Mouse (Mus musculus): ENCODE measurements around the gene Ubap2l. TPM values are rescaled to one million over a fixed set of nuclear protein-coding genes. Genes with fewer than 3 reads are reported as not detected.

Ubap2l gene
- polyA plus RNA-seq, 1 experiment from 2014 or later, result 174 TPM

GRCm38 (mm10) chr3:89999090-89999489 is 53.3 kb downstream of the Ubap2l start:
- 19% methylated on average over 8 of the region's 8 CpGs for WGBS
- H3K4me2 ChIP-seq (ENCODE audit: low read length), result peak overlapping the region; percentile 94
- peak overlapping the region; percentile 80 for H3K9ac ChIP-seq (replicated peaks; ENCODE audit: low read length)
- no peaks in the 10 kb centered on the region for H3K9me3 ChIP-seq (ENCODE audit: control insufficient read depth, low read length)
- no peak for DNase-seq
- ATAC-seq (ENCODE audit: low FRiP score, low TSS enrichment), result no peak; the same call in 1 of the 2 replicates
- H3K4me1 ChIP-seq (ENCODE audit: control insufficient read depth, insufficient read depth, low read length), result peaks cover 8% of the 10 kb centered on the region
- H3K36me3 ChIP-seq (ENCODE audit: control insufficient read depth, insufficient read depth, low read length), result peaks cover 61% of the 10 kb centered on the region
- H3K4me3 ChIP-seq (replicated peaks; ENCODE audit: low read depth, low read length), result peak overlapping the region; percentile 72
- peak overlapping the region; percentile 88 for H3K27ac ChIP-seq (replicated peaks; ENCODE audit: low read depth, low read length)
- H3K27me3 ChIP-seq (ENCODE audit: control insufficient read depth, insufficient read depth, low read length), result no peaks in the 10 kb centered on the region

DNA sequence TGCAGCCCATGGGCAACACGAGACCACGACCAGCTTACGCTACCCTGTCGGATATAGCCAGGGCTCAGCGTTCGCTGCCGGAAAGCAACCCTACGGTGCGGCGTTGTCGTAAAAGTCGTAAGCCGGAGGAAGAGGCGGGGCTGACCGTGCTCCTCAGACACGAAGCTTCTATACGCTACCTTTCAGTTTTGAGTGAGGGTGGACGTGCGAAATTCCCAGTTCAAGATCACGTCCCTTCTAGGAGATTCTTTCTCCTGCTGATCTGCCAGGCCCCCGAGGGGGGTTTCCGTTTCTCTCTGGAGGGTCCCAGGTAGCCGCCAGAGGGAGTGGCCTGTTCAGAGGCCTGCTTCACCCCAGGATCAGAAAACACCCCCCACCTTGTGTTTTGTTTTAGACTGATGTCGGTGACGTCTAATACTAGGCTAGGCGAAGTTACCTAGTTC is 53.8 kb downstream of the Ubap2l start, which contains the start of gene Hax1:
Gene Hax1 (minus strand): TSS at position 169 of the 443 bp plus-strand sequence.
- Histone ChIP-seq H3K4me3 (replicated peaks; ENCODE audit: low read depth, low read length) (peak within 1 kb of the TSS; percentile 72), H3K4me1 (ENCODE audit: control insufficient read depth, insufficient read depth, low read length) (peaks cover 8% of the 10 kb centered on the region), H3K9me3 (ENCODE audit: control insufficient read depth, low read length) (no peaks in the 10 kb centered on the region), H3K9ac (replicated peaks; ENCODE audit: low read length) (peak within 1 kb of the TSS; percentile 80), H3K27ac (replicated peaks; ENCODE audit: low read depth, low read length) (peak within 1 kb of the TSS; percentile 88), H3K27me3 (ENCODE audit: control insufficient read depth, insufficient read depth, low read length) (no peaks in the 10 kb centered on the region), H3K4me2 (ENCODE audit: low read length) (peak within 1 kb of the TSS; percentile 94), H3K36me3 (ENCODE audit: control insufficient read depth, insufficient read depth, low read length) (peaks cover 57% of the 10 kb centered on the region)
- under 1% methylated on average over 26 of the region's 26 CpGs for WGBS
- ATAC-seq (ENCODE audit: low FRiP score, low TSS enrichment) (peak; percentile 91), DNase-seq (peak; percentile 98)

- ATAC-seq (ENCODE audit: low FRiP score, low TSS enrichment), result 0 out of 2 replicates have a peak, but pooled peaks have one; percentile 43
- no peaks in the 10 kb centered on the region for H3K9me3 ChIP-seq (ENCODE audit: control insufficient read depth, low read length)
- peak overlapping the region; percentile 94 for H3K4me2 ChIP-seq (ENCODE audit: low read length)
- peaks cover 51% of the 10 kb centered on the region for H3K36me3 ChIP-seq (ENCODE audit: control insufficient read depth, insufficient read depth, low read length)
- DNase-seq, result peak; percentile 29
- H3K27me3 ChIP-seq (ENCODE audit: control insufficient read depth, insufficient read depth, low read length), result no peaks in the 10 kb centered on the region
- WGBS, result 13% methylated on average over 20 of the region's 23 CpGs
- H3K4me1 ChIP-seq (ENCODE audit: control insufficient read depth, insufficient read depth, low read length), result peaks cover 8% of the 10 kb centered on the region
- H3K4me3 ChIP-seq (replicated peaks; ENCODE audit: low read depth, low read length), result peak overlapping the region; percentile 72
- peak overlapping the region; percentile 80 for H3K9ac ChIP-seq (replicated peaks; ENCODE audit: low read length)
- peak overlapping the region; percentile 43 for H3K27ac ChIP-seq (replicated peaks; ENCODE audit: low read depth, low read length)
These were observed 54.5 kb downstream of the Ubap2l start for GRCm38 (mm10) chr3:89997791-89998495.

DNA sequence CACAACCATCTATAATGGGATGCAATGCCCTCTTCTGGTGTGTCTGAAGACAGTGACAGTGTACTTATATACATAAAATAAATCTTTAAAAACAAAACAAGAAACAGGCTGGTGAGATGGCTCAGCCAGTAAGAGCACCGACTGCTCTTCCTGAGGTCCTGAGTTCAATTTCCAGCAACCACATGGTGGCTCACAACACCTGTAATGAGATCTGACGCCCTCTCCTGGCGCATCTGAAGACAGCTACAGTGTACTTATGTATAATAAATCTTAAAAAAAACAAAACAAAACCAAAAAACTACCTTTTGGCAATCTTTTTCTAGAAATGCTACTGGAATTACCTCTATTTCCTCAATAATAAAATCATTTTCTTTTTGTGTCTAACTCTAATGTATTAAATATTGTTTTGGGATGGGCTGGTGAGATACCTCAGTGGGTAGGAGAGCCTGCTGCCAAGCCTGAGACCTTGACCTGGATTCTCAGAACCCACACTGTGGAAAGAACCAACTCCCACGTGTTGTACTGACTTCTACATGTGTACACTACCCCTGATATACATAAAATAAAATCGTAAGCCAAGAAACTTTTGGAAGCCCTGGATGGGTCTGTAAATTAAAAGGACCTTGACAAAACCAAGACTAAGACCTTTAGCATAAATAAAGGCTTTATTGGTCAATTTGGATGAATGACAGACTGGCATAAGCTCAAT is 57.5 kb downstream of the Ubap2l start:
- Histone ChIP-seq H3K36me3 (ENCODE audit: control insufficient read depth, insufficient read depth, low read length) (peaks cover 25% of the 10 kb centered on the region), H3K9ac (replicated peaks; ENCODE audit: low read length) (no peak overlapping the region), H3K4me3 (replicated peaks; ENCODE audit: low read depth, low read length) (no peak overlapping the region), H3K27me3 (ENCODE audit: control insufficient read depth, insufficient read depth, low read length) (no peaks in the 10 kb centered on the region), H3K4me2 (ENCODE audit: low read length) (no peak overlapping the region), H3K9me3 (ENCODE audit: control insufficient read depth, low read length) (no peaks in the 10 kb centered on the region), H3K4me1 (ENCODE audit: control insufficient read depth, insufficient read depth, low read length) (peaks cover 8% of the 10 kb centered on the region), H3K27ac (replicated peaks; ENCODE audit: low read depth, low read length) (no peak overlapping the region)
- DNase-seq (no peak), ATAC-seq (ENCODE audit: low FRiP score, low TSS enrichment) (no peak)
- WGBS, result 93% methylated on average over 5 of the region's 5 CpGs

GRCm38 (mm10) chr3:89987822-89988221 is 64.6 kb downstream of the Ubap2l start:
- Histone ChIP-seq H3K36me3 (ENCODE audit: control insufficient read depth, insufficient read depth, low read length) (peaks cover 2% of the 10 kb centered on the region; the same call in 1 of the 2 replicates), H3K9me3 (ENCODE audit: control insufficient read depth, low read length) (no peaks in the 10 kb centered on the region), H3K9ac (replicated peaks; ENCODE audit: low read length) (no peak overlapping the region), H3K27me3 (ENCODE audit: control insufficient read depth, insufficient read depth, low read length) (no peaks in the 10 kb centered on the region), H3K27ac (replicated peaks; ENCODE audit: low read depth, low read length) (no peak overlapping the region), H3K4me3 (replicated peaks; ENCODE audit: low read depth, low read length) (no peak overlapping the region), H3K4me2 (ENCODE audit: low read length) (no peak overlapping the region), H3K4me1 (ENCODE audit: control insufficient read depth, insufficient read depth, low read length) (no peaks in the 10 kb centered on the region)
- ATAC-seq (ENCODE audit: low FRiP score, low TSS enrichment), result no peak
- 92% methylated on average over 4 of the region's 4 CpGs for WGBS
- no peak for DNase-seq

GRCm38 (mm10) chr3:89987211-89987610 is 65.2 kb downstream of the Ubap2l start:
- Histone ChIP-seq H3K27ac (replicated peaks; ENCODE audit: low read depth, low read length) (no peak overlapping the region), H3K4me1 (ENCODE audit: control insufficient read depth, insufficient read depth, low read length) (no peaks in the 10 kb centered on the region), H3K9me3 (ENCODE audit: control insufficient read depth, low read length) (no peaks in the 10 kb centered on the region), H3K36me3 (ENCODE audit: control insufficient read depth, insufficient read depth, low read length) (no peaks in the 10 kb centered on the region), H3K27me3 (ENCODE audit: control insufficient read depth, insufficient read depth, low read length) (no peaks in the 10 kb centered on the region), H3K4me3 (replicated peaks; ENCODE audit: low read depth, low read length) (no peak overlapping the region), H3K9ac (replicated peaks; ENCODE audit: low read length) (no peak overlapping the region), H3K4me2 (ENCODE audit: low read length) (no peak overlapping the region)
- 67% methylated on average over 3 of the region's 3 CpGs for WGBS
- no peak for ATAC-seq (ENCODE audit: low FRiP score, low TSS enrichment)
- DNase-seq, result no peak

DNA sequence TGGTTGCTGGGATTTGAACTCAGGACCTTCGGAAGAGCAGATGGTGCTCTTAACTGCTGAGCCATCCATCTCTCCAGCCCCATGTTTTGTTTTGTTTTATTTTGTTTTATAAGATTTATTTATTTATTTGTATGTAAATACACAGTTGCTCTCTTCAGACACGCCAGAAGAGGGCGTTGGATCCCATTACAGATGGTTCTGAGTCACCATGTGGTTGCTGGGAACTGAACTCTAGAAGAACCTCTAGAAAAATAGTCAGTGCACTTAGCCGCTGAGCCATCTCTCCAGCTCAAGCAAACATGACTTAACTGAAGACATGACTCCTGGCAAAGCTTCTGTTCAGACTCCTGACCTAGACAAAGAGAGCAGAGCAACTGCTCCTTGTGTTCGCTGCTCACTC is 70.0 kb downstream of the Ubap2l start:
- no peak for ATAC-seq (ENCODE audit: low FRiP score, low TSS enrichment)
- 80% methylated on average over 5 of the region's 5 CpGs for WGBS

GRCm38 (mm10) chr3:89976859-89977258 is 75.6 kb downstream of the Ubap2l start:
- H3K4me1 ChIP-seq (ENCODE audit: control insufficient read depth, insufficient read depth, low read length), result no peaks in the 10 kb centered on the region
- DNase-seq (no peak), ATAC-seq (ENCODE audit: low FRiP score, low TSS enrichment) (no peak)
- no peaks in the 10 kb centered on the region for H3K9me3 ChIP-seq (ENCODE audit: control insufficient read depth, low read length)
- no peak overlapping the region for H3K27ac ChIP-seq (replicated peaks; ENCODE audit: low read depth, low read length)
- no peak overlapping the region for H3K4me3 ChIP-seq (replicated peaks; ENCODE audit: low read depth, low read length)
- H3K27me3 ChIP-seq (ENCODE audit: control insufficient read depth, insufficient read depth, low read length), result no peaks in the 10 kb centered on the region
- H3K9ac ChIP-seq (replicated peaks; ENCODE audit: low read length), result no peak overlapping the region
- no peaks in the 10 kb centered on the region for H3K36me3 ChIP-seq (ENCODE audit: control insufficient read depth, insufficient read depth, low read length)
- no peak overlapping the region for H3K4me2 ChIP-seq (ENCODE audit: low read length)

More for the DNA sequence above, 70.0 kb downstream of the Ubap2l start:
- H3K4me3 ChIP-seq (replicated peaks; ENCODE audit: low read depth, low read length), result no peak overlapping the region
- H3K9ac ChIP-seq (replicated peaks; ENCODE audit: low read length), result no peak overlapping the region
- no peak for DNase-seq
- no peaks in the 10 kb centered on the region for H3K4me1 ChIP-seq (ENCODE audit: control insufficient read depth, insufficient read depth, low read length)
- H3K9me3 ChIP-seq (ENCODE audit: control insufficient read depth, low read length), result no peaks in the 10 kb centered on the region
- H3K27ac ChIP-seq (replicated peaks; ENCODE audit: low read depth, low read length), result no peak overlapping the region
- no peaks in the 10 kb centered on the region for H3K27me3 ChIP-seq (ENCODE audit: control insufficient read depth, insufficient read depth, low read length)
- H3K36me3 ChIP-seq (ENCODE audit: control insufficient read depth, insufficient read depth, low read length), result no peaks in the 10 kb centered on the region
- H3K4me2 ChIP-seq (ENCODE audit: low read length), result no peak overlapping the region

All from midbrain, embryonic 14.5 days (tissue).